Mouse (Mus musculus): ENCODE results near the gene Grin3b. TPM values are rescaled to one million over a fixed set of nuclear protein-coding genes. Genes with fewer than 3 reads are reported as not detected.
A peak's percentile ranks its signal among the peaks of the same experiment; 100 is the strongest.

Gene Grin3b
- polyA plus RNA-seq, 1 experiment from 2014 or later, result 0.28 TPM

DNA sequence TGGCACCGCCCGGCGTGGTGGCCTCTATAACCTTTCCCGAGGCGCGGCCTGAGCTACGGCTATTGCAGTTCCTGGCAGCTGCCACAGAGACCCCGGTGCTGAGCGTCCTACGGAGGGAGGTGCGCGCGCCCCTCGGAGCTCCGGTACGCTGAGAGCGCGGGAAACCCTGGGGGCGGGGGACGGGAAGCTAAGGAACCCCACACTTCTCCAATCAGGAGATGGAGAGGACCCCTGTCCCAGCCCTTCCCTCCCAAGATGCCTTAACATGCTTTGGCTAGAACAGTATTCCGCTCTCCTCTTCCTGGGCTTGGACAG, 625 bp downstream of the Grin3b start:
- ATAC-seq, result no peak
- 0 out of 2 replicates have a peak, but pooled peaks cover 3% of the 10 kb centered on the region for H3K4me1 ChIP-seq (ENCODE audit: control insufficient read depth, insufficient read depth, low read length)
- peaks cover 20% of the 10 kb centered on the region for H3K27me3 ChIP-seq (ENCODE audit: control insufficient read depth, insufficient read depth, low read depth, low read length)
- H3K4me2 ChIP-seq (ENCODE audit: low read length), result peak overlapping the region; percentile 56
- H3K27ac ChIP-seq (ENCODE audit: low read length), result no peak overlapping the region
- H3K4me3 ChIP-seq (ENCODE audit: low read depth, low read length), result peak overlapping the region; percentile 36
- H3K9ac ChIP-seq (ENCODE audit: low read depth, low read length), result peak overlapping the region; percentile 52
- H3K36me3 ChIP-seq (ENCODE audit: control insufficient read depth, insufficient read depth, low read length), result peaks cover 24% of the 10 kb centered on the region
- no peaks in the 10 kb centered on the region for H3K9me3 ChIP-seq (replicated peaks; ENCODE audit: control insufficient read depth, low read length, poor library complexity, severe bottlenecking)
- 10% methylated on average over 20 of the region's 21 CpGs for WGBS

DNA sequence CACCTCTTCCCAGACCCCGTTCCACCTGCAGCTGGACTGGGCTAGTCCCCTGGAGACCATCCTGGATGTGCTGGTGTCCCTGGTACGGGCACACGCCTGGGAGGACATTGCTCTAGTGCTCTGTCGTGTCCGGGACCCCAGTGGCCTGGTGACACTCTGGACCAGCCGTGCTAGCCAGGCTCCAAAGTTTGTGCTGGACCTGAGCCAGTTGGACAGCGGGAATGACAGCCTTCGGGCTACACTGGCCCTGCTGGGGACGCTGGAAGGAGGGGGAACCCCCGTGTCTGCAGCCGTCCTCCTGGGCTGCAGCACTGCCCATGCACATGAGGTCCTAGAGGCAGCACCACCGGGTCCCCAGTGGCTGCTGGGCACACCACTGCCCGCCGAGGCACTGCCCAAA, 2.3 kb downstream of the Grin3b start:
- Histone ChIP-seq H3K4me3 (ENCODE audit: low read depth, low read length) (no peak overlapping the region), H3K9me3 (replicated peaks; ENCODE audit: control insufficient read depth, low read length, poor library complexity, severe bottlenecking) (no peaks in the 10 kb centered on the region), H3K4me1 (ENCODE audit: control insufficient read depth, insufficient read depth, low read length) (0 out of 2 replicates have a peak, but pooled peaks cover 3% of the 10 kb centered on the region), H3K4me2 (ENCODE audit: low read length) (no peak overlapping the region), H3K27me3 (ENCODE audit: control insufficient read depth, insufficient read depth, low read depth, low read length) (peaks cover 20% of the 10 kb centered on the region), H3K36me3 (ENCODE audit: control insufficient read depth, insufficient read depth, low read length) (peaks cover 28% of the 10 kb centered on the region), H3K9ac (ENCODE audit: low read depth, low read length) (no peak overlapping the region), H3K27ac (ENCODE audit: low read length) (no peak overlapping the region)
- no peak for ATAC-seq
- 70% methylated on average over 14 of the region's 14 CpGs for WGBS

DNA sequence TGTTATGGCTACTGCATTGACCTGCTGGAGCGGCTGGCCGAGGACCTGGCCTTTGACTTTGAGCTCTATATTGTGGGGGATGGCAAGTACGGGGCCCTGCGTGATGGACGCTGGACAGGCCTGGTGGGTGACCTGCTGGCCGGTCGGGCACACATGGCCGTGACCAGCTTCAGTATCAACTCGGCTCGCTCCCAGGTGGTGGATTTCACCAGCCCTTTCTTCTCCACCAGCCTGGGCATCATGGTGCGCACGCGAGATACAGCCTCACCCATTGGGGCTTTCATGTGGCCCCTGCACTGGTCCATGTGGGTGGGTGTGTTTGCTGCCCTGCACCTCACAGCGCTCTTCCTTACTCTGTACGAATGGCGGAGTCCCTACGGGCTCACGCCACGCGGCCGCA, 3.6 kb downstream of the Grin3b start:
- no peak overlapping the region for H3K9ac ChIP-seq (ENCODE audit: low read depth, low read length)
- no peaks in the 10 kb centered on the region for H3K9me3 ChIP-seq (replicated peaks; ENCODE audit: control insufficient read depth, low read length, poor library complexity, severe bottlenecking)
- peaks cover 20% of the 10 kb centered on the region for H3K27me3 ChIP-seq (ENCODE audit: control insufficient read depth, insufficient read depth, low read depth, low read length)
- H3K4me3 ChIP-seq (ENCODE audit: low read depth, low read length), result no peak overlapping the region
- ATAC-seq, result no peak
- no peak overlapping the region for H3K27ac ChIP-seq (ENCODE audit: low read length)
- no peak overlapping the region for H3K4me2 ChIP-seq (ENCODE audit: low read length)
- H3K4me1 ChIP-seq (ENCODE audit: control insufficient read depth, insufficient read depth, low read length), result 0 out of 2 replicates have a peak, but pooled peaks cover 3% of the 10 kb centered on the region
- H3K36me3 ChIP-seq (ENCODE audit: control insufficient read depth, insufficient read depth, low read length), result peaks cover 40% of the 10 kb centered on the region
- 93% methylated on average over 21 of the region's 21 CpGs for WGBS

DNA sequence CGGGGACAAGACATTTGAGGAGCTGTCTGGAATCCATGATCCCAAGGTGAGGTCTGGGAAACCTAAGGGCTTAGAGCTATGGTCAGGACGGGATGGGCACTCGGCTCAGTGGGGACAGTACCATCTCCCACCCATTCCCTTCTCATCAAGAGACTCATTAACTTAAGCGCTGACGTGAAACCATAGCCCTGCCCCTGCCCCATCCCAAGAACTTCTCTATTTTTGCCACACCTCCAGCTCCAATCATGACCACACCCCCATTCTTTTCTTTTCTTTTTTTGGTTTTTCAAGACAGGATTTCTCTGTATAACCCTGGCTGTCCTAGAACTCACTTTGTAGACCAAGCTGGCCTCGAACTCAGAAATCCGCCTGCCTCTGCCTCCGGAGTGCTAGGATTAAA, 4.2 kb downstream of the Grin3b start:
- no peak overlapping the region for H3K4me3 ChIP-seq (ENCODE audit: low read depth, low read length)
- peaks cover 43% of the 10 kb centered on the region for H3K36me3 ChIP-seq (ENCODE audit: control insufficient read depth, insufficient read depth, low read length)
- H3K9me3 ChIP-seq (replicated peaks; ENCODE audit: control insufficient read depth, low read length, poor library complexity, severe bottlenecking), result no peaks in the 10 kb centered on the region
- H3K27me3 ChIP-seq (ENCODE audit: control insufficient read depth, insufficient read depth, low read depth, low read length), result peaks cover 16% of the 10 kb centered on the region
- no peak for ATAC-seq
- H3K27ac ChIP-seq (ENCODE audit: low read length), result no peak overlapping the region
- no peak overlapping the region for H3K4me2 ChIP-seq (ENCODE audit: low read length)
- H3K9ac ChIP-seq (ENCODE audit: low read depth, low read length), result no peak overlapping the region
- 0 out of 2 replicates have a peak, but pooled peaks cover 3% of the 10 kb centered on the region for H3K4me1 ChIP-seq (ENCODE audit: control insufficient read depth, insufficient read depth, low read length)
- 92% methylated on average over 8 of the region's 8 CpGs for WGBS

DNA sequence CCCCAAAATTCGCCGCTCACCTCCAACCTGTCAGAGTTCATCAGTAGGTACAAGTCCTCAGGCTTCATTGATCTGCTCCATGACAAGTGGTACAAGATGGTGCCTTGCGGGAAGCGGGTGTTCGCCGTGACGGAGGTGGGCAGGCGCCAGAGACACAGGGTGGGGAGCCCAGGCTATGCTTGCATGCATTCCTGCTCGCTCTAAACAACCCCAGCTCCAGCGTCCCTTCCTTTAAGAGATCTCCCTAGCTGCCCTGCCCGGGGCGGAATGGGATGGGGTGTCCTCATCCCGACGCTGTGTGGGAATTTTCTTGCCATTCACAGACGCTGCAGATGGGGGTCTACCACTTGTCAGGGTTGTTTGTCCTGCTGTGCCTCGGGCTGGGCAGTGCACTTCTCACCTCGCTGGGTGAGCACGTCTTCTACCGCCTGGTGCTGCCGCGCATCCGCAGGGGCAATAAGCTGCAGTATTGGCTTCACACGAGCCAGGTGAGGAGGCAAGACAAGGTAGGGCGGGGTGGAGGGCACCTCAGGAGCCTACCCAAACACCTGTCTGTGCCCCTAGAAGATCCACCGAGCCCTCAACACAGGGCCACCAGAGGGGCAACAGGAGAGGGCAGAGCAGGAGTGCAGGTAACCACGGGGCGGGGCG, 5.7 kb downstream of the Grin3b start:
- peaks cover 43% of the 10 kb centered on the region for H3K36me3 ChIP-seq (ENCODE audit: control insufficient read depth, insufficient read depth, low read length)
- H3K4me2 ChIP-seq (ENCODE audit: low read length), result no peak overlapping the region
- no peak overlapping the region for H3K4me3 ChIP-seq (ENCODE audit: low read depth, low read length)
- H3K9ac ChIP-seq (ENCODE audit: low read depth, low read length), result no peak overlapping the region
- H3K27me3 ChIP-seq (ENCODE audit: control insufficient read depth, insufficient read depth, low read depth, low read length), result peaks cover 9% of the 10 kb centered on the region
- H3K4me1 ChIP-seq (ENCODE audit: control insufficient read depth, insufficient read depth, low read length), result 0 out of 2 replicates have a peak, but pooled peaks cover under 1% of the 10 kb centered on the region
- H3K9me3 ChIP-seq (replicated peaks; ENCODE audit: control insufficient read depth, low read length, poor library complexity, severe bottlenecking), result no peaks in the 10 kb centered on the region
- H3K27ac ChIP-seq (ENCODE audit: low read length), result no peak overlapping the region
- WGBS, result 82% methylated on average over 27 of the region's 28 CpGs
- ATAC-seq, result no peak

DNA sequence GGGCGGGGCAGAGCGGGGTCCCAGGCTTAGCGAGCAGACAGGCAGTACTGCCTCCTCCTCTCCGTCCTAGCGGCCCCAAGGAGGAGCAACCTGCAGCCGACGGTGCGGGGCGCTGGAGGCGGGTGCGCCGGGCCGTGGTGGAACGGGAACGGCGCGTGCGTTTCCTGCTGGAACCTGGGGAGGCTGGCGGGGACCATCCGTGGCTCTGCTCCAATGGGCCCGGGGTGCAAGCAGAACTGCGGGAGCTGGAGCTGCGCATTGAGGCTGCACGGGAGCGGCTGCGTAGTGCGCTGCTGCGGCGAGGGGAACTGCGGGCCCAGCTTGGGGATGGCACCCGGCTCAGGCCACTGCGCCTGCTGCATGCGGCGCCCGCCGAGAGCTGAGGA, 6.2 kb downstream of the Grin3b start:
- Histone ChIP-seq H3K9ac (ENCODE audit: low read depth, low read length) (no peak overlapping the region), H3K27me3 (ENCODE audit: control insufficient read depth, insufficient read depth, low read depth, low read length) (peaks cover 4% of the 10 kb centered on the region), H3K4me2 (ENCODE audit: low read length) (no peak overlapping the region), H3K4me3 (ENCODE audit: low read depth, low read length) (no peak overlapping the region), H3K36me3 (ENCODE audit: control insufficient read depth, insufficient read depth, low read length) (peaks cover 43% of the 10 kb centered on the region), H3K4me1 (ENCODE audit: control insufficient read depth, insufficient read depth, low read length) (peaks cover 6% of the 10 kb centered on the region), H3K27ac (ENCODE audit: low read length) (no peak overlapping the region), H3K9me3 (replicated peaks; ENCODE audit: control insufficient read depth, low read length, poor library complexity, severe bottlenecking) (no peaks in the 10 kb centered on the region)
- ATAC-seq, result no peak
- WGBS, result 74% methylated on average over 35 of the region's 36 CpGs

DNA sequence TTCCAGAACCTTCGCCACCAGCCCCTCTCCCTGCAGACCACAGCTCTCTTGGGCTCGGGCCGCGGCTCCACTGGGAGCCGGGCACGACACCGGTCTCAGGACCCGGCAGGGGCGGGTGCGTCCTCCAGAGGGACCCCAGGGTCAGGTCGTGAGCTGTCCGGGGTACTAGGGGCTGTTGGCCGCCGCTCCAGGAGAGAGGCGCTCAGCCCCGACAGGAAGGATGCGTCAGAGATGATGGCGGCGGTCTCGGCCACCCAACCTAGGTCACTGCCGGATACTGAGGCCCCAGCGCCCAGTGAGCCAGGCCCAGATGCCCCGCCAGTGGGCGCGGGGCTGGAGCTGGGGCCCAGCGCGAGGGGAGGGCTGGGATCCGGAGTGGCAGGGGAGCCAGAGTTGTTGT, 6.8 kb downstream of the Grin3b start:
- peaks cover 43% of the 10 kb centered on the region for H3K36me3 ChIP-seq (ENCODE audit: control insufficient read depth, insufficient read depth, low read length)
- no peak overlapping the region for H3K9ac ChIP-seq (ENCODE audit: low read depth, low read length)
- WGBS, result 84% methylated on average over 28 of the region's 28 CpGs
- H3K4me1 ChIP-seq (ENCODE audit: control insufficient read depth, insufficient read depth, low read length), result peaks cover 10% of the 10 kb centered on the region
- no peak overlapping the region for H3K4me3 ChIP-seq (ENCODE audit: low read depth, low read length)
- H3K27ac ChIP-seq (ENCODE audit: low read length), result no peak overlapping the region
- H3K4me2 ChIP-seq (ENCODE audit: low read length), result no peak overlapping the region
- ATAC-seq, result no peak
- H3K27me3 ChIP-seq (ENCODE audit: control insufficient read depth, insufficient read depth, low read depth, low read length), result no peaks in the 10 kb centered on the region; the same call in none of the 2 replicates
- H3K9me3 ChIP-seq (replicated peaks; ENCODE audit: control insufficient read depth, low read length, poor library complexity, severe bottlenecking), result no peaks in the 10 kb centered on the region

DNA sequence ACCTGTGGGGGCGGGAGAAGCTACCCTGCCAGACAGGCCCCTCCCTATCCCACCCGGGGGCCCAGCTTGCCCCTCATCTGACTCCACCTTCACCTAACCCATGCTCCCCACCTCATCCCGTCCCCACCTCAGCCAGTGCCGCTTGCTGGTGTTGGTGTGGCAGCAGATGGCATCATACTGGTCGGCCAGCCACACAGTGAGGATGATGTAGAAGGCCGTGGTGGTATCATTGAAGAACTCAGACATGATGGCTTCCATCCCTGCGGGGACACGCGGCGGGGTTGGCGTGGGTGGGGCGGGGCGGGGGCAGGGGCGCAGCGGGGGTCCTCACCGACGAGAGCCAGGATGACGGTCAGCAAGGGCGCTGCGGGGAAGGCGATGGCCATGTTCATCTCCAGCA, 7.5 kb downstream of the Grin3b start:
- Histone ChIP-seq H3K9ac (ENCODE audit: low read depth, low read length) (no peak overlapping the region), H3K27ac (ENCODE audit: low read length) (no peak overlapping the region), H3K4me1 (ENCODE audit: control insufficient read depth, insufficient read depth, low read length) (peaks cover 18% of the 10 kb centered on the region), H3K9me3 (replicated peaks; ENCODE audit: control insufficient read depth, low read length, poor library complexity, severe bottlenecking) (no peaks in the 10 kb centered on the region), H3K4me2 (ENCODE audit: low read length) (no peak overlapping the region), H3K36me3 (ENCODE audit: control insufficient read depth, insufficient read depth, low read length) (peaks cover 43% of the 10 kb centered on the region), H3K27me3 (ENCODE audit: control insufficient read depth, insufficient read depth, low read depth, low read length) (no peaks in the 10 kb centered on the region; the same call in 1 of the 2 replicates), H3K4me3 (ENCODE audit: low read depth, low read length) (no peak overlapping the region)
- WGBS, result 96% methylated on average over 21 of the region's 21 CpGs
- ATAC-seq, result no peak

DNA sequence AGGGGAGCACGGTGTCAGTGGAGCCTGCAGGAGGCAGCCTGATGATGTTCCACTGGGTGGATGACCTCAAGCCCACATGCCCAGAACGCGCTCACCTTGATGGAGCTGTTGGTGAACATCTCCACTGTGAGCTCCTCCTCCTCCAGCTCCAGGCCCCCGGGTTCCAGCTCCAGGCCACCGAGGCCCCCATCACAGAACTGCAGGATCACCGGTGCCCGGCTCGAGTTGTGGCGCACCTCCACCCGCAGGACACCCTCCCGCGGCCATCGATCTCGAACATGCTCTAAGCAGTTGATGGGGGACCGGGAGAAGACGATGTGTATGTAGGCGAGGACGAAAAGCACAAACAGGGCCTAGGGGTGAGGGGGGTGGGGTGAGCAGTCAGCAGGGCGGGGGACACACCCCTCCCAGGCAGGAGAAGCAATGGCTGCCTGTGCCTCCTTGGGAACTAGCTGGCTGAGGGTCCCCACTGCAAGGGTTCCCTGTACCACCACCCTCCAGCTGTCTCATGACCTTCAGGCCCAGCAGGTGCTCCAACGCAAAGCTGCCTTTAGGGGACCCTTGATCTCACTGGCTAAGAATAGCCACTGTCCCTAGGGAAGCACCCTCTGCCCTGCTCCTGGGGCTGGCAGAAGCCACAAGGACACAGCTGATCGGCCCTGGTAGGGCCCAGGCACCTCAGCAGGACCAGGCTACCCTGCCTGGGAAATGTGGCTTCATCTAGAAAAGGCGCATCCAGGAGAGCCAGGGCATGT, 9.1 kb downstream of the Grin3b start:
- no peaks in the 10 kb centered on the region for H3K27me3 ChIP-seq (ENCODE audit: control insufficient read depth, insufficient read depth, low read depth, low read length)
- no peak overlapping the region for H3K27ac ChIP-seq (ENCODE audit: low read length)
- no peak overlapping the region for H3K9ac ChIP-seq (ENCODE audit: low read depth, low read length)
- 91% methylated on average over 21 of the region's 22 CpGs for WGBS
- H3K4me2 ChIP-seq (ENCODE audit: low read length), result no peak overlapping the region
- H3K36me3 ChIP-seq (ENCODE audit: control insufficient read depth, insufficient read depth, low read length), result peaks cover 43% of the 10 kb centered on the region
- ATAC-seq, result no peak
- H3K4me1 ChIP-seq (ENCODE audit: control insufficient read depth, insufficient read depth, low read length), result peaks cover 23% of the 10 kb centered on the region
- H3K9me3 ChIP-seq (replicated peaks; ENCODE audit: control insufficient read depth, low read length, poor library complexity, severe bottlenecking), result no peaks in the 10 kb centered on the region
- H3K4me3 ChIP-seq (ENCODE audit: low read depth, low read length), result no peak overlapping the region

Data from midbrain, embryonic 16.5 days (tissue).